Mouse (Mus musculus): ENCODE measurements around the gene Tmem167b.

Gene Tmem167b

DNA sequence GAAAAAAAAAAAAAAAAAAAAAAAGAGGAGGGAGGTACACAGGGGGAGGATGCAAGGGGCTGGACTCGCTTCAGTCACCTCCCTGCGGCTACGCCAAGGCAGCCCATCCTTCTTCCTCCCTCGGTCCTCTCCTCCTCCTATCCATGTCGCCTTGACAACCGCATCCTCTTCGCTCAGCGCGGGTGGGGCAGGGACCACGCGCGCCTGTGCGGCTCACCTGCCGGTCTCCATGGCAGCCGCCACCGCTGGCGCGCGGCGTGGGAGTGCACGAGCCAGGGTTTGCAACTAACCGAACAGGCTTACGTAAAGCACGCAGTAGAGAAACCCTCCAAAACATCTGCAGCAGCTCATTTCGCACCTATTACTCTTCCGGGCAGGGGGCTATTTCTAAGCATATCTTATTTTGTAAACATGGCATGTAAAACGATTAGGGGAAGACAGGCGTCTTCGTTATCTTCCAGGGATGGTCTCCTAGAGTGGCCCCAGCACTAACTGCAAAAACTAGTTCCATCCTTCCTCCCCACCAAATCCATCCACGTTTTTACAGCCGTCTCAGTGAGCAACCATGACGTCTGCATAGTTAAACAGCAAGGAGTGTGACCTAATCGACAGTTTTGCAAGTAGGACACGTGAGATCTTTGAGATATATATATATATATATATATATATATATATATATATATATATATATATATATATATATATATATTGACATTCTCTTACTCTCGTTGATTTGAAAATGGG, 25.6 kb downstream of the Tmem167b start, which contains the start of gene 5330417C22Rik:
5330417C22Rik (minus strand) TSS at position 20 of the 744 bp plus-strand sequence.
- DNase-seq: peak; percentile 38

DNA sequence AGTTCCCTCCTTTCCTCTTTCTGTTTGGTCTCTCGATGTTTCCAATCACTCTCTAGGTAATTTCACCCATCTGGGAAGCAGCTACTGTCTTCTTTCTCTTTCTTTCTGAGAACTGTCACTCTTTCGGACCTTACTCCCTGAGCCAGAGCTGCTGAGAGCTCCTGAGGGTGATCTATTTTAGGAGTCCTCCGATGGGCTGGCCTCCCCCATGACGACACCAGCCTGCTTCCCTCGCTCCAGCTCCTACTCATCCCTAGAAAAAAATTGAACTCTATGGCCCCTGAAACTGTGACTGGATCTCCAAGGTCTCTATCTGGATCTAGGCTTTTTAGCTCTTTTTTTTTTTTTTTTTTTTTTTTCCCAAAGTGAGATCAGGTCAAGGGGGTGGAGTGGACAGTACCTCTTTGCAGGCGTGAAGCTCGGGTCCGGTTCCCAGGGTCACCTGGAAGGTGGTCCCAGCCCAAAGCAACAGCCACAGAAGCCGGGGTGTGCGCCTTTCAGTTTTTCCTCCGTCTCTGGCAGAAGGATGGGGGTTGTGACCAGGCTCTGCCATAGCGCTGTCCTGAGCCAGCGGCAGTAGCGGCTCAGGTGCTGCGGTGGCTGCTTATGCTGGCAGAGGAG, 26.3 kb downstream of the Tmem167b start:
- DNase-seq: no peak

DNA sequence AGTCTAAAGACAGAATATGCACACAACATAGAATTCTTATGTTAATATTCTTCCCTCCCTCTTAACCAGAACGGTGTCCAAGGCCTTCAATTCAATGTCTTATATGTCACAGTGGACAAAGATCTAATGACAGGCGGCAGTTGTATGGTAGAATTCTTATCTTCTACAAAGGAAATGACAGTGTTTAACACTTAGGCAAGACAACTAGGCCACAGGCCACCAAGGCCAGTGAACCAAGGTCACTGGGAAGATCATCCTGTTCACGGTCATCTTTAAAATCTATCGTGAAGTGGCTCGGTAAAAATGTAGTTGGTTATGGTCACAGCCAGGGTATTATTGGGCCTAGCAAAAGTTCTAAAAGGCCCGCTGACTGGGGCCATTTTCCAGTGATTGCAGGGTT, 28.3 kb downstream of the Tmem167b start, which contains the start of gene 1700013F07Rik:
1700013F07Rik (plus strand) TSS at position 200 of the 400 bp plus-strand sequence.
- no peak for DNase-seq

DNA sequence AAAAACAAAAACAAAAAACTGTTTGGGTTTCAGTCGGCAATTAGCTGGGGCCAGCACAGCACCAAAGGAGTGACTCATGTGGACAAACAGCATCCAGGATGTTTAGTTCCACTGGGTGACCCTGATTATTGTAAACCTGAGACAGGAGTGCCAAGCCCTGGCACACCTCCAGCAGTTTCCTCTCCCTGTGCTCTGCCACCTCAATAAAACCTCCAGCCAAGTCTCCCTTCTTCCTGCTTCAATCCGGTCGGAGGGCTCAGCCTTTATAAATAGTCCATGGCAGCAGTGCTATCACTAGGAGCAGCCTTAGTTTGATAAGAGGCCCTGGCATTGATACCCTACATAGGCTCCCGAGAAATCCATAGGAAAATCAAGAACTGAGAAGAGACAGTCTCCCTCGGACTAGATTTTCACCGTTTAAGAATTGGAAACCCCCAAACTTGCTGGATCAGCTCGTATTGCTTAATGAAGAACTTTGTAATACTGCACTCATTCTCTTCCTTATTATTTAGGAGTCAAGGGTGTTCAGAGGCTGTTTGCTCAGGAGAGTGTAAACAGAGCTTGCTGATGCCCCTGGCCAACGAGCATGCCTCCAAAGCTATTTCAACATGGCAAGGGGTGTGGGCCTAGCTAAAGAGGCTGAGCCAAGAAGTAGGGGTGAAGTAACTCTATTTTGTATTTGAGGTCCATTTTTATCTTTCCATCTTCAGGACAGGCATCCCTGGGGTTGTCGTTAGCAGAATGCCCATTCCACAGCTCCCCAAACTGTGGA, 29.0 kb downstream of the Tmem167b start:
- DNase-seq: peak; percentile 63

DNA sequence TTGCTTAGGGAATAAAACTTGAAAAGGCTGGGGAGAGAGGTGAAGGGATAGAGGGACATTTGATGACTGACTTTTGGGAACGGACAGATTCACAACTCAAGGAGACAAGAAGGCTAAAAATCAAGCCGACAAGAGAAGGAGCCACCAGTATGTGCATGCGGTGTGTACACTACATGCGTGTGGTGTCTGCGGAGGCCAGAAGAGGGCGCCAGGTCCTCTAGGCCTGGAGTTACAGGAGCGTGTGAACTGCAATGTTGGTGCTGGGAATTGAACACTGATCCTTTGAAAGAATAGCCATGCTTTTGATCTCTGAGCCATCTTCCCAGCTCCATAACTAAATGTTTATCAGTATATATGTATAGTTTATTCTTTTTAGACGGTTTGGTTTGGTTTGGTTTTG, 33.8 kb downstream of the Tmem167b start:
- no peak for DNase-seq

DNA sequence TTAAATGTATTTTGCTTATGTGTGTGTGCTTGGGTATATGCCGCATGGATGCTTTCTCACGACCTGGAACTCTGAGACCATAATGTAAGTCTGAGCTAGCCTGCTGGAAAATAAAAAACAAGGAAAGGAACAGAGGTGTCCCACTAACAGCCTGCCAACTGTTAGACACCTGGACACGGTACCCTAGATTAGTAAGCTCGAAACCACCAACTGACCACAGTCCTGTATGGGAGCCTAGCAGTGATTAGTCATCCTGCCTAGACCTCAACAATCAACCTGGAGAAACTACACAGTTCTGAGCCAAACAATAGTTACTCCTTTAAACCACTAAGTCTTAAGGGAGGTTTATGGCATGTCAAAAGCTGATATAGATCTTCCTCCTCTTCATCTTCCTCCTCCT, 38.9 kb downstream of the Tmem167b start:
- DNase-seq: no peak

DNA sequence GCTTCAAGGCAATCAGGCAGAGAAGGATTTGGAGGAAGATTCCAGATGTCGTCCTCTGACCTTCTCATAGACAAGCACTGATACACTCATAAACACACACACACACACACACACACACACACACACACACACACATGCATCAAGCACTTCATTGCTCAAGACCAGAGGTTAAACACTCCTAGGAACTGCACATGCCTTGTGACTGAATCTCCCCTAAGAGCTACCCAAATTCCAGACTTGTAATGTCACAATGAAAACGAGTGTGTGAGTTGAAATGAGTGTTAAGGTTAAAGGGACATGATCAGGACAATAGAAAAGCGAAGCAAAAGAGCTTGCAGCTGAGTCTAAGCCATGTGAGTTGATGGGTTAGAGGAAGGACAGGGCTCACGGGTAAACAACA, 44.0 kb downstream of the Tmem167b start:
- DNase-seq: peak; percentile 8

DNA sequence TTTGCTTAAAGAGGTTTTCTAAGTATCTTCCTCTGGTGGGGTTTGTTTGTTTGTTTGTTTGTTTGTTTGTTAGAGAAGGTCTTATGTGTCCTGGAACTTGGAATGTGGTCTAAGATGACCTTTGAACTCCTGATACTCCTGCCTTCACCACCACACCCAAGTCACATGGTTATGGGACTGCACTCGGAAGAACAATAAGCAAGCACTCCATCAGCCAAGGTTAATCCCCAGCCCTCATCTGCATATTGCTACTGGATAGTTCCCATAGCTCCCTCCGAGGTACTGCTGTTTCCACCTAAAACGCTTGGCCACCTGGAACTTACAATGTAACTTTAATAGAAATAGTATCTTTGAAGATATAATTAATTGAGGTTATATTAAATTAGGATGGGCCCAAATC, 48.8 kb downstream of the Tmem167b start:
- DNase-seq: no peak

DNA sequence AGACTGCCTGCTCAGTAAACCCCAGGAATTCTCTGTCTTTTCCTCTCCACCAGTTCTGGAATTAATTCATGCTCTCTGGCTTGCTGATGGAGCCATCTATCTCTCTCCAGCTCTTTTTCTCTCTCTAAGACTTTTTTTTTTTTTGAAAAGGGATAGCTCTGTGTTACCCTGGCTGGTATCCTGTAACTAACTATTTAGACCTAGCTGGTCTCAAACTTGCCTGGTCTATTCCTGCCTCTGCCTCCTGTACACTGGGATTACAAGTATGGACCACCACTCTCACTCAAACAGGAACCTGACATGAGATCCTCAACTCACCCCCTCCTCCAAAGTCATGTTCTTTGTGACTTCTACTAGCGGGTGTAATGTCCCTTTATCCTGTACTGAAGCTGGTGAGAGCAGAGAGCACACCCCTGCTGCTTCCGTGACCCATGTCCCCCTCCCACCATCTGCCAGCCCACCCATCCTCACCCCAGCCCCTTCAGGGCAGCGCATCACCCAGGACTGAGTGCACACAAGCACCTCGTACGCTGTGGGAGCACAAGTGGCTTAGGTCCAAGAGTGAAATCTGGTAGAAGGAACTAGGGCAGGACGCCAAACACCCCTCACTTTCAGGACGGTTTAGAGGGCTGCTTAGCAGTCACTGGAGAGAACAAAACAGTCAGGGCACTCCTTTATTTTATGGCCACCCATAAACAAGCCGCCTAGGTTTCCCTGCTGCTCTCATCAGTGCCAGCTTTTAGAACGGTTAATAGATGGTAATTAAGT, 51.4 kb downstream of the Tmem167b start:
- no peak for DNase-seq

DNA sequence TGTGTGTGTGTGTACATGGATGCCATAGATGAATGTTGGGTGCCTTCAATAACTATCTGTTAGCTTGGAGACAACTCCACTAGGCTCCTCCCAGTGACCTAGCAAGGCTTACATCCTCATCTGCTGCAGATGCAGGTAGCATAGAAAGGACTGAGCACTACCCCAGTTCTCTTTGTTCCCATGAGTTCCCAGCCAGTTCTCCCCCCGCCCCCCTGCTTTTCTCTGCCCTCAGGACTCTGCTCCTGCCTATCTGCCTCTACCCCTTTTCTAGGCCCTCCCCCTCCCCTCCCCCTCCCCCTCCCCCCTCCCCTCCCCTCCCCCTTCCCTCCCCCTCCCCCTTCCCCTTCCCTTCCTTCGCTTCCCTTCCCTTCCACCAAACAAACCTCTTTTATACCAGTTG, 52.1 kb downstream of the Tmem167b start:
- no peak for DNase-seq

DNA sequence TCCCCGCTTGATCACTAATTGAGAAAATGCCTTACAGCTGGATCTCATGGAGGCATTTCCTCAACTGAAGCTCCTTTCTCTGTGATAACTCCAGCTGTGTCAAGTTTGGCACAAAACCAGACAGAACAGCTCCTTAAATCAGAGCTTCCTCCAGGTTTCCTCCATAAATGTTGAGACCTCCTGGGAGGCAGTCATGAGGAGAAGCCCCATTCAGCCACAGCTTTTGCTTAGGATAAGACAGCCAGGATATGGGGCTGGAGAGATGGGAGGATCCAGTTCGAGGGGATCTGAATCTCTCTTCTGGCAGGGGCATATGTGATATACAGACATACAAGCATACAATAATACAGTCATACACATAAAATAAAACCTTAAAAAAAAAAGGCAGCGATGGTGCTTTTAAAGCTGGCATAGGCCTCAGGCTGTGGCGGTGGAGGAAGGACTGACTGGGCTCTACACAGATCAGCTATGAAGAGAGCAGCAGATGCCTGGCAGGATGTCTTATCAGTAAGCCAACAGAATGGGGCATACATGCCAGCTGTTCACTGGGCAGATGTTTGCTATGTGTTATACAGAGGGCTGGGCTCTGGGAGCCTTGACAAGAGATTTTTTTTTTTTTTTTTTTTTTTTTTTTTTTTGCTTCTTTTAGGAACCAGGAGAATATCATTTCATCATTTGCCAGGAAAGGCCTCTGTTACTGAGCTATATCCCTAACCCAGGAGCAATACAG, 53.4 kb downstream of the Tmem167b start:
- no peak for DNase-seq
